Mouse (Mus musculus): ENCODE measurements around the gene Thumpd2.

- no peak for TF ChIP-seq POLR2A (IDR thresholded peaks at IDR 0.05; ENCODE audit: low read depth, low read length)
- no peak for TF ChIP-seq CTCF (IDR thresholded peaks at IDR 0.05; ENCODE audit: extremely low read depth, insufficient read depth, insufficient read length, insufficient replicate concordance)
These were observed 29.5 kb downstream of the Thumpd2 start for GRCm38 (mm10) chr17:81035354-81035753.
